Mouse (Mus musculus) forebrain, embryonic 14.5 days (tissue): ENCODE data around the gene Lamtor3. TPM values are rescaled to one million over a fixed set of nuclear protein-coding genes. Genes with fewer than 3 reads are reported as not detected.

Experiments used
- ATAC-seq: fragments of 200-750 bp; cut with Nextera tagmentation; 2 replicates; pipeline ENCODE4 v1.8.0; 2017; ENCODE audit warnings: mild to moderate bottlenecking, moderate library complexity
- DNase-seq: peaks from one replicate; pipeline ENCODE4 v3.0.0-alpha.2; 2015; ENCODE audit warnings: low spot score
- H3K27ac ChIP-seq: fragments of 300-500 bp; sonication (generic); 2 replicates; pipeline ENCODE4 v1.5.1; 2014; ENCODE audit warnings: low read depth, mild to moderate bottlenecking, control low read depth, low read length, moderate library complexity
- H3K27me3 ChIP-seq: fragments of 300-500 bp; sonication (generic); replicated peaks from 2 replicates; pipeline ENCODE4 v1.6.1; 2014; ENCODE audit warnings: low read length, control low read depth, mixed read lengths; ENCODE audit not compliant: control insufficient read depth, insufficient read depth
- H3K36me3 ChIP-seq: fragments of 300-500 bp; sonication (generic); 2 replicates; pipeline ENCODE4 v1.6.1; 2014; ENCODE audit warnings: low read length, control low read depth; ENCODE audit not compliant: control insufficient read depth, insufficient read depth
- H3K4me1 ChIP-seq: fragments of 300-500 bp; sonication (generic); 2 replicates; pipeline ENCODE4 v1.6.1; 2014; ENCODE audit warnings: antibody characterized with exemption, low read length, control low read depth; ENCODE audit not compliant: control insufficient read depth, insufficient read depth
- H3K4me2 ChIP-seq: fragments of 300-500 bp; sonication (generic); 2 replicates; pipeline ENCODE4 v1.6.1; 2014; ENCODE audit warnings: mild to moderate bottlenecking, control low read depth, low read length
- H3K4me3 ChIP-seq: fragments of 300-500 bp; sonication (generic); 2 replicates; pipeline ENCODE4 v1.5.1; 2014; ENCODE audit warnings: low read depth, low read length, control low read depth
- H3K9ac ChIP-seq: fragments of 300-500 bp; sonication (generic); 2 replicates; pipeline ENCODE4 v1.6.1; 2014; ENCODE audit warnings: mild to moderate bottlenecking, low read length, control low read depth, moderate library complexity
- H3K9me3 ChIP-seq: fragments of 300-500 bp; sonication (generic); replicated peaks from 2 replicates; pipeline ENCODE4 v1.6.1; 2016; ENCODE audit warnings: low read length, control low read depth, mixed read lengths; ENCODE audit not compliant: control insufficient read depth
- WGBS: fragments of 180-500 bp; shearing (Covaris S2); extraction: QIAGEN DNeasy Blood & Tissue Kit; methylation state at CpG from one replicate; pipeline ENCODE4 v1.1.7; 2014; 5-methylcytosine and 5-hydroxymethylcytosine counted together
- polyA plus RNA-seq: library from polyadenylated mRNA; unstranded; fragments of >200 nt; fragmentation: Nextera tagmentation; extraction: Ambion mirVana; gene quantifications from 2 replicates; pipeline ENCODE4 v1.2.1, GENCODE M21; 2014

Gene Lamtor3
- polyA plus RNA-seq, 1 experiment from 2014 or later, result 143 TPM

DNA sequence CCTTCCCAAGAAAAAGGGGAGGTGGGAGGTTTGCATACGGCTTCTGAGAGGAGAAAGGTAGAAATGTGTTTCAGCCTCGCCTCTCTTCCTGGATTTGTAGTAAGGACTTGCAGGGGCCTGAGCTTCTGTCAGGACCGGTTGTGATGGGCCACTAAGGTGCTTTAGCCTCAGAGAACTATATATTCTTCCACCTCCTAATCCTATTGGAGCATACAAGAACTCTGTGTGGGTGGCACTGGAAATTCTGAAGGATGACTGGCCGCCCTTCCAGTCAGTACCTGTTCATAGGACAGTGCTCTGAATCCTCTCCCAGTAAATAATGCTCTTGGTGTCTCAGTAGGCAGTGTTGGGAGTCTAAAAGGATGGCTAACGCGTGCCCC is 616 bp downstream of the Lamtor3 start:
- DNase-seq, result no peak
- peak; percentile 22 for ATAC-seq
- peak overlapping the region; percentile 83 for H3K4me2 ChIP-seq

DNA sequence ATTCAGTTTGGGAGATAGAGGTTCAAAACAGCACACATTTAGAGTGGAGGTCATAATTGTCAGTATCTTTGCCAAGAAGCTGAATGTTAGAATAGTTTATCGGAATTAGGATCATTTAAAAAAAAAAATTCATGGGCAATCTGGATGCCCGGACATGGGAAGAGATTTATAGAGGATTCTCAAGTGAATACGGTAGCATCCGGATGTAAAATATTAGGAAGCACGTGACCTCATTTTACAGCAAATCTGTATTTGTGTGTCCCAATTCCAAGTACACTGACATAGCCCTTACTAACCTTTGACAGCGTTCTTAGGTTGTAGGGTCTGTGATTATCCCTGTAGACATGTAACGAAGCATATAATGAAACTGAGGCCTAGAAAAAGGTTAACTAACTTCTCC is 1.1 kb downstream of the Lamtor3 start:
- H3K4me1 ChIP-seq, result peaks cover 16% of the 10 kb centered on the region
- WGBS, result 94% methylated on average over 7 of the region's 7 CpGs
- no peaks in the 10 kb centered on the region for H3K27me3 ChIP-seq
- H3K9ac ChIP-seq, result peak overlapping the region; percentile 83
- peak overlapping the region; percentile 83 for H3K4me2 ChIP-seq
- H3K9me3 ChIP-seq, result no peaks in the 10 kb centered on the region
- no peak for DNase-seq
- H3K4me3 ChIP-seq, result peak overlapping the region; percentile 87
- H3K36me3 ChIP-seq, result peaks cover 26% of the 10 kb centered on the region
- ATAC-seq, result no peak
- no peak overlapping the region for H3K27ac ChIP-seq

More for the DNA sequence above, 616 bp downstream of the Lamtor3 start:
- 13% methylated on average over 6 of the region's 6 CpGs for WGBS
- H3K27ac ChIP-seq, result 0 out of 2 replicates have a peak overlapping the region, but pooled peaks have one; percentile 85
- peaks cover 16% of the 10 kb centered on the region for H3K4me1 ChIP-seq
- H3K36me3 ChIP-seq, result peaks cover 25% of the 10 kb centered on the region
- peak overlapping the region; percentile 83 for H3K9ac ChIP-seq
- H3K9me3 ChIP-seq, result no peaks in the 10 kb centered on the region
- no peaks in the 10 kb centered on the region for H3K27me3 ChIP-seq
- H3K4me3 ChIP-seq, result peak overlapping the region; percentile 87

DNA sequence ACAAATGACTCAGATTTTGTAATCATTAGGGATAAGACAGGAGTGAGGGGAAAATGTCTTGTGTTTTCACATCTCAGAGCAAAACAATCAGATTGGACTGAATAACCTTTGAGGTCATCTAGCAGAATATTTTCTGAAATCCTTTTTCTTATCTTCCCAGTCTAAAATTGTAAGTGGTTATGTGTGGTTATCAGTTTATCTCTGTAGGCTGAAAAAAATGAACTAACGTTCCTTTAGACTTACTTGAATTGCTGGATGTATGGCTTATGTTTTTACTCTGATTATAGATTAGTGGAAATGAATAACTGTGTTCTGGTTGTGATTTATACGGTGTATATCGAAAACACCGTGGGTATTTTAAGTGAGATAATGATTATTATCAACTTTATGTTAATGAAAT is 2.3 kb downstream of the Lamtor3 start:
- no peak overlapping the region for H3K4me3 ChIP-seq
- 95% methylated on average over 4 of the region's 4 CpGs for WGBS
- H3K4me2 ChIP-seq, result no peak overlapping the region
- peaks cover 16% of the 10 kb centered on the region for H3K4me1 ChIP-seq
- no peaks in the 10 kb centered on the region for H3K27me3 ChIP-seq
- ATAC-seq, result no peak
- DNase-seq, result no peak
- no peaks in the 10 kb centered on the region for H3K9me3 ChIP-seq
- no peak overlapping the region for H3K9ac ChIP-seq
- H3K36me3 ChIP-seq, result peaks cover 34% of the 10 kb centered on the region
- H3K27ac ChIP-seq, result no peak overlapping the region

DNA sequence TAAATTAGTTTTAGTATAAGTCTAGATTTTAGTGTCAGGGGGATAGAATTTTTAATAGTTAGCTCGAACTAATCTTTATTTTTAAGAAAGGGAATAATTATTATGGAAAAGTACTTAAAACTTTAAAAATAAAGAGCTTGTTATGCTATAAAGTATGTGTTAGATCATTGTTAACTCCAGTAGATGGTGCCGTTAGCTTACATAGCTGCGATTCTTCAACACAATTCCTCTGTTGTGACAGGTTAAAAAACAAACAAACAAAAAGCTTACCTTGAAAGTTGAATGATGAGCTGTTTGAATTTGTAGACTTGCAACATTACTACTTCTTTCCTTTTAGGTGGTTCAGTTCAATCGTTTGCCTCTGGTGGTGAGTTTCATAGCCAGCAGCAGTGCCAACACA is 8.7 kb downstream of the Lamtor3 start:
- no peak overlapping the region for H3K9ac ChIP-seq
- H3K4me1 ChIP-seq, result no peaks in the 10 kb centered on the region
- H3K4me2 ChIP-seq, result no peak overlapping the region
- H3K4me3 ChIP-seq, result no peak overlapping the region
- H3K36me3 ChIP-seq, result peaks cover 65% of the 10 kb centered on the region
- no peak overlapping the region for H3K27ac ChIP-seq
- no peak for ATAC-seq
- no peak for DNase-seq
- no peaks in the 10 kb centered on the region for H3K27me3 ChIP-seq
- 92% methylated on average over 4 of the region's 4 CpGs for WGBS
- H3K9me3 ChIP-seq, result no peaks in the 10 kb centered on the region

DNA sequence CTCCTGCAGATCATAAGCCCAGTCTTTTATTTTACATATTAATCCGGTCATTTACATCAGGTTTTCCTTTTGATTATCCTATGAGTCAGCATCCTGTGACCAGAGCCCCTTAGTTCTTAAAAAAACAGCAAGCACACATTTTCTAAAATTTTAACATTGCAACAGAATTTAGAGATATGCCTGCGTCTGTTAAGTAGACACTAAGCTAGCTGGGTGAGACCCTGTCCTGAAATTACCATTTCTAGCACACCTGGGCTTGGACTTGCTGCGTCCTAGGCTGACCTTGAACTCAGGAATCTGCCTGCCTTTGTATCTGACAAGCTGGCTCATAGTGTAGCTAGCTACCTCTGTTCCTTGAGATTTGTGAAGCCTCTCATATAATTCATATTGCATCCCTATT is 11.6 kb downstream of the Lamtor3 start:
- ATAC-seq (no peak), DNase-seq (no peak)

DNA sequence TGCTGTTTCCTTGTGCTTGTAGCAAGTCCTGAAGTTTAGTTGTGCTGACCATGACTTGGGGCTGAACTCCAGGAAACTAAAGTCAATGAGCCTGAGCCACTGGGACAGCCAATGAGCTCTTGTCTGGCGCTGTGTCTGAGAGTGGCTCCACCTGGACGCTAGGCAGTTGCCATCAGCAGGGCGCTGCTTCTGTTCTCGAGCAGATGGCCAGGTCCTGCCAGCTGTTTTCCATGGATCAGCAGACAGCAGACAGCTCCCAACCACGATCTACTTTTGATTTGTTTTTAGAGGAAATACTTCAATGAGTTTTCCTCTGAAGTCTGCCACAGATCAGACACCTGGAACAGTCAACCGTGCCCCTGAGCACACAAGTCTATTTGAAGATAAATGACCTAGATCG is 14.4 kb downstream of the Lamtor3 start:
- Histone ChIP-seq H3K4me1 (no peaks in the 10 kb centered on the region), H3K27me3 (no peaks in the 10 kb centered on the region), H3K4me3 (no peak overlapping the region), H3K27ac (no peak overlapping the region), H3K9me3 (no peaks in the 10 kb centered on the region), H3K4me2 (no peak overlapping the region), H3K36me3 (peaks cover 23% of the 10 kb centered on the region), H3K9ac (no peak overlapping the region)
- ATAC-seq (no peak), DNase-seq (no peak)
- WGBS, result 87% methylated on average over 7 of the region's 7 CpGs

More for the DNA sequence above, 11.6 kb downstream of the Lamtor3 start:
- H3K4me3 ChIP-seq, result no peak overlapping the region
- H3K27me3 ChIP-seq, result no peaks in the 10 kb centered on the region
- H3K9me3 ChIP-seq, result no peaks in the 10 kb centered on the region
- WGBS, result 95% methylated on average over 3 of the region's 3 CpGs
- H3K36me3 ChIP-seq, result peaks cover 47% of the 10 kb centered on the region
- H3K9ac ChIP-seq, result no peak overlapping the region
- H3K27ac ChIP-seq, result no peak overlapping the region
- no peak overlapping the region for H3K4me2 ChIP-seq
- no peaks in the 10 kb centered on the region for H3K4me1 ChIP-seq

DNA sequence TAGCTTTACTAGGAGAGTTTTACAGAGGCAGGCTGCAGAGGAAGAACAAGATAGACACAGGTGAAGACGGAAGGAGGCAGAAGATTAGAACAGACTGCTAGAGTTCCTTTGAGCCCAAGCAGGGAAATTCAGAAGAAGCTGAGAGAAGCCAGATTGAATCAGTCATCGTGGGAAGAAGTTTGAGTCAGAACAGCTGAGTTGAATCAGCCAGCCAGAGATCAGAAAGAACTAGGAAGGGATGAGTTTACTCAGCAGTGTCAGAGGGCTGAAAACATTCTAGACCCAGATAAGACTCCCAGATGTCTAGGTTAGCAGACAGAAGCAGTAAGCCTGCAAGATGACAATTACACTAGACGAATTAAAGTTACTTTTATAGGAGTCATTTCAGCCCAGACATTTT is 15.7 kb downstream of the Lamtor3 start:
- no peaks in the 10 kb centered on the region for H3K9me3 ChIP-seq
- no peak for ATAC-seq
- no peaks in the 10 kb centered on the region for H3K27me3 ChIP-seq
- H3K9ac ChIP-seq, result no peak overlapping the region
- peaks cover 17% of the 10 kb centered on the region for H3K36me3 ChIP-seq
- no peak for DNase-seq
- H3K4me2 ChIP-seq, result no peak overlapping the region
- WGBS, result 92% methylated on average over 3 of the region's 3 CpGs
- no peak overlapping the region for H3K27ac ChIP-seq
- no peak overlapping the region for H3K4me3 ChIP-seq
- H3K4me1 ChIP-seq, result no peaks in the 10 kb centered on the region

DNA sequence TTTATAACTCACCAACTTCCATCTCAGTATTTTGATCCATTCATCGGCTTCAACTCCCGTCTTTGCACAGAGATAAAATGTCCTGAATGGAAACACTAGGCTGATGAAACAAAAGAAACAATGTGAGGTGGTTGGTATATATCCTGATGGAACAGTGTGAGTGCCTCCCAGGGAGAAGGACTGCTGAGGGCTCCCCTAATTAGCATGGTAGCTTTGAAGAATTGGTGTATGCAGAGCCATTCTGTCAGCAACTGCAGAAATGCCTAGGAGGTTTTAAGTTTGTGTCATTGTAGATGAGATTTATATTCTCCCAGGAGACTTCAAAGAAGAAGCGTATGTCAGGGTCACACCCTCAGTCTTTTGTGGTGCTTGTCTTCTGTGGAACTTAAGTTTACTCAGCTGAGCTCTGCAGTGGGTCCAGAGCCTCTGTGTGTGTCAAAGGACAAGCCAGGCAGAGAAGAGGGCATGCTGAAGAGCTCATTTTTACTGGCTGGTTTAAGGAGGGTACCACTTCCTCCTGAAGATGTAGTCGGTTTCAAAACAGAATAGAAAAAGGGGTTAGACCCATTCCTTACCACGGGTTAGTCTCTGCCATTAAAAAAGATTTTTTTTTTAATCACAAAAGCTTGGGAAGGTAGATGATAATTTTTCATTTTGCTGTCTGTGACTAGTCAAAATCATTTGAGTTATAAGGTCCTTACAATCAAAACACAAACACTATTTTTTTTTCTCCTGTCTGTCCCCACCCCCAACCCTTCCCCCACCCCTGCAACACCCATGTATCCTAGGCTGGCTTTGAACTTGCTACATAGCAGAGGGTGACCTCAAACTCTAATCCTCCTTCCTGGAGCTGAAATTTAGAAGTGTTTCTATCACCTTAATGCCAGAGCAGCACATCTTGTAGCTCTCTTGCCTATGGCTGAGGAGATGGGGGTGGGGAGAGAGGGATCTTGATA is 17.5 kb downstream of the Lamtor3 start:
- ATAC-seq (no peak), DNase-seq (no peak)
- Histone ChIP-seq H3K27ac (no peak overlapping the region), H3K4me2 (no peak overlapping the region), H3K4me3 (no peak overlapping the region), H3K4me1 (no peaks in the 10 kb centered on the region), H3K36me3 (0 out of 2 replicates have a peak, but pooled peaks cover 4% of the 10 kb centered on the region), H3K9ac (no peak overlapping the region), H3K9me3 (no peaks in the 10 kb centered on the region), H3K27me3 (no peaks in the 10 kb centered on the region)
- 52% methylated on average over 5 of the region's 5 CpGs for WGBS

DNA sequence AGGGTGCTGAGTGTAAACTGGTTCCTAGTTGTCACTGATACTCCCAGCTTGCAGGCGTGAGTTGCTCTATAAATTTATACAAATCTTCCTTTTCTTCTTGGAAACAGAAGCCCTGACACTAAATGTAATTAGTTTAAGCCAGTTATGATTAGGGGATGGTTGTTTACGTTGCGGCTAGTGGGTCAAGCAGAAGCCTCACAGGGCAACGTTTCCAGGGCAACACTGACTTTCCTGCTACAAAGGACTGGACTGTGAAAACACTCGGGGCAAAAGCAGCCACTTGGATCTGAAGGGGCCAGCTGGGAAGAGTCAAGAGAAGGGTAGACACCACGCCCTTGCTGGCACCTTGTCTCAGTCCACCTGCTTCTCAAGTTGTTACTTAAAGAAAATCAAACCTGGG is 18.2 kb downstream of the Lamtor3 start:
- WGBS, result 47% methylated on average over 6 of the region's 6 CpGs

More for the DNA sequence above, 18.2 kb downstream of the Lamtor3 start:
- ATAC-seq (no peak), DNase-seq (no peak)
- Histone ChIP-seq H3K4me2 (no peak overlapping the region), H3K27me3 (no peaks in the 10 kb centered on the region), H3K36me3 (0 out of 2 replicates have a peak, but pooled peaks cover 2% of the 10 kb centered on the region), H3K9me3 (no peaks in the 10 kb centered on the region), H3K4me1 (no peaks in the 10 kb centered on the region), H3K9ac (no peak overlapping the region), H3K27ac (no peak overlapping the region), H3K4me3 (no peak overlapping the region)
